Mouse (Mus musculus) B cell, adult 62 days (primary cell): ENCODE data around the gene Hoxb6. TPM values are rescaled to one million over a fixed set of nuclear protein-coding genes. Genes with fewer than 3 reads are reported as not detected.

Source experiments
- total RNA-seq: library from RNA; stranded (reverse); gene quantifications from 4 replicates; pipeline ENCODE4 v1.2.4, GENCODE M21; 2023

The Hoxb6 gene
- total RNA-seq, result not detected in 4 replicates

GRCm38 (mm10) chr11:96291681-96292564, at the start of gene Hoxb6:
Hoxb6 (plus strand) TSS chr11:96292476.

DNA sequence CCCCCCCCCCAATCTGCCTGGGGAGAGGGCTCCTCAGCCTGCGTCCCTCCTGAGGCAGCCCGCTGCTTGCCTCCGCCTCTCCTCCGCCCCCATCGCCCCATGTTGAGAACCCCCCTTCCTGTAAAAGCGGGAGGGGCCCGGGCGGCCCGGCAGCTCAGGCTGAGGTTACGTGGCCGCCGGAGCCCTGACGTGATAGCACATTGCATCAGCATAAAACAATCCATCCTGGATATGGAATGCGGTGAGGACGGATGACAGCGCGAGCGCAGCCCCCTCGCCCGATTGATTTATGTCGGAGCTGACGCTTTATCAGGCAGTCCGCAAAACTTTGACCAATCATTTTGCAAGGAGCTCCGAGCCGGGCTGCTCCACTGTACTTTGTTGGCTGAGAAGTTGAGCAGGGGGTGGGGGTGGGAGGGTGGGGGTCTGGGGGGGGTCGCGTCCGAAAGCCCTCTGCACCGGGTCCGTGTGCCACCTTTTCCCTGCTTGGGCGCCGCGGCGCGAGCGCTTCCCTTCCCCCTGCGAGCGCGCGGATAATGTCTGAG, 21.2 kb upstream of the Hoxb6 start, which contains the start of gene Hoxb9:
TSS of gene Hoxb9 (plus strand) at position 462 of the 545 bp plus-strand sequence.

GRCm38 (mm10) chr11:96281855-96282570, 10.3 kb upstream of the Hoxb6 start, which contains the start of gene Hoxb8:
Hoxb8 (plus strand) TSS chr11:96281905.

DNA sequence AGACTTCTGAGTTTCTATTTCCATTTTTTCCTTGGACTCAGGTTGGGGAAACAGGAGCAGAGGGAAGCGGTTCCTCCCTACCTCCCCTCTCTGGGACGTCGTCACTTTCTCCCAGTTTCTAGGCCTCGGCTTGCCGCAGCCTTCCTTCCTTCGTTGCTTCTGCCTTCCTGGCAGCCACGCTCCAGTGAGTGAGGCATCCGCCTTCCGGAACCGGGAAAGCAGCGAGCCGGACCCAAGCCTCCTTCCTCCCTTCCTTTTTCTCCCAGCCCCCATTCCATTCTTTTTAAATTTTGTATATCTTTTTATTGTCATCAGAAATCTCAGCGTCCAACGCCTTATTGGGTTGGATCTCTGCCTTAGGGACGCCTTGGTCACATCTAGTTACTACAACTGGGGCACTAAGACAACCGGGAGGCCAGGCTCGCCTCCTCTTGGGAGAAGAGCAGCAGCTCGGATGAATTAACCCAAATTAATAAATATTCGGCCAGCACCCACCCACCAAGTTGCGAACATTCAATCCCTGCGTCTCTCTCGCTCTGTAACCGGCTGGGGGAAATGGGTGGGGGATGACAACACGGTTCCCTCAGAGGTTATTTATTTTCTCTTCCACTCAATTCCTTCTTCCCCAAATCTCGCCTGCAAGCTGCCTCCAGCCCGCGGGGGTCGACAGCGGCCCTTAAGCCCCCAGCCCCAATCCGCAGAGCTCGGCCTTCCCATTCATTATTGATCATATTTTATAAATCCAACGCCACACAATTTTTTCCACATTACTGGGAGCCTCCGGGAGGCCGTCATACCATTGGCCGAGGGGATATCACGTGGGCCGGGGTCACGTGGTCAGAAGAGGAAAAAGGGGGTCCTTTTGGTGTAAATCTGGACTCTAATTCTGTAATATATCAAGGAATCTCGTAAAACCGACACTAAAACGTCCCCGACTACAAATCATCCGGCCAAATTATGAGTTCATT, 6.2 kb upstream of the Hoxb6 start, which contains the start of gene Hoxb7:
TSS of gene Hoxb7 (plus strand) at position 853 of the 968 bp plus-strand sequence.

GRCm38 (mm10) chr11:96303151-96304099, 11.1 kb downstream of the Hoxb6 start, which contains the start of gene Hoxb5:
Hoxb5 (plus strand) TSS chr11:96303336.

DNA sequence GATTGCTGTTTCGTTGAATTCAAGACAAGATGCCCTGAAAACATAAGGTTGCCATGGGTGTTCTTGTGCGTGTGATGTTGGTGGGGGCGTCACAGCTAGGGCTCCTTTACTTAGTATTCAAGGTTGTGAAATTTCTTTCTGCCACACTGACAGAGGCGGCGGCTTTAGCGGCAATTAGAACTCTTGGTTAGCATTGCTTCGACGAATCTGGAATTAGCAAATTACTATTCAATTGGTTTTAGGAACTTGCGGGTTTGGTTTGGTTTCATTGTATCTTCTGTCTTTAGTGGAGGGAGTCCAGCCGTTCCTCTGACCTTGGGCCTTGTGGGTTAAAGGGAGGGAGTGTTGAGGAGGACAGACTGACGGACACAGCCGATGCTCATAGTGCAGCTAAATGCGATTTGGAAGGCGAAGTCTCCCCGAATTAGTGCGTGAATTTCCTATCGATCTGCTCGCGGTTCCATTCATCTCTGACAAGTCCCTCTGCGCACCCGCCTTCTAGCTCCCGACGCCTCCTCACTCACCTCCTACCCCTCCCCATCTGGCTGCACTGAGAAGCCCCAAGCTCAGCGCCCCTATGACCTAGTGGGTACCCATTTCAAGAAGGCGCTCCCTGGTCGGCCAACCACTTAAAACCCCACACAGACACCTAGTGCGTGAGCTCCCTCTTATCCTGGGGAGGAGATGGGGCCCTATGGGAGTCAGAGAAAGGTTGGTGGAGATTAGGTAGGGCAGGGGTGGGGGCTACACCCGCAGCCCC, 25.5 kb downstream of the Hoxb6 start, which contains the start of gene Hoxb4:
TSS of gene Hoxb4 (plus strand) at position 660 of the 760 bp plus-strand sequence.

DNA sequence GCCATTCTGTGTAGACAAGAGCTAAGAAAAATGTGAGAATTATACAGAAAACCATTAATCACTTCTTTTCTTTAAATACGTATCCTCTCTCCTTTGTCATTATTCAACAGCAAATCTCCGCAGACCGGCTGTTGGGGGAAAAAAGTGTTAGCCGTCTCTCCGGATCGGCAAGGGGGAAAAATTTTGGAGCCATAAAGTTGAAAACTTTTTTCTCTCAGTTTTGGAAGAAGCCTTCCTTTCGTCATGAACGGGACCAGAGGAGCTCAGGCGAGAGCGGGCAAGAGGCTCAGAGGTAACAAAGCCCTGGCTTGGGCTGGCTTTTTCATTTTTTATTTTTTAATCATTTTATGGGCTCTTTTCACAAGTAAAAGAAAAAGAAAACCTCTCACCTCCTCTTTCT, 30.9 kb downstream of the Hoxb6 start, which contains the start of gene Hoxb3:
TSS of gene Hoxb3 (plus strand) at position 173 of the 400 bp plus-strand sequence.

DNA sequence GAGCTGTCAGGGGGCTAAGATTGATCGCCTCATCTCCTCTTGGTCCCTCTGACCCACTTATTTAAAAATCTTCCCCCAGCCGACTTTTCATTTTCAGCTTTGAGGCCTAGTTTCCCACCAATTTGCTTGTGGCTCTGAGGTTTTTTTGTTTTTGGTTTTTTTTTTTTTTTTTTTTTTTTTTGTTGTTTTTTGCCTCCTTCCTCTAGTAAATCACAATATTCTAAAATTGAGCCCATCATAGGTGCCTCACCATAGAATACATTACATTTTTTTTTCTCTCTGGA, 58.0 kb downstream of the Hoxb6 start, which contains the start of gene Hoxb2:
TSS of gene Hoxb2 (plus strand) at position 185 of the 284 bp plus-strand sequence.

Other genes starting within 250 kb of the Hoxb6 start
- 50.6 to 51.5 TPM (median 51.0 TPM) in 4 replicates for gene Ube2z, start 227.1 kb upstream of the Hoxb6 start, total RNA-seq
- 90.4 to 106 TPM (median 95.4 TPM) in 4 replicates for gene Atp5g1, start 216.8 kb upstream of the Hoxb6 start, total RNA-seq
- gene Calcoco2, start 180.5 kb upstream of the Hoxb6 start, total RNA-seq, result not detected in 4 replicates
- not detected in 4 replicates for gene Ttll6, start 158.7 kb upstream of the Hoxb6 start, total RNA-seq
- gene Hoxb13, start 98.2 kb upstream of the Hoxb6 start, total RNA-seq, result not detected in 4 replicates
- gene Hoxb9, start 21.0 kb upstream of the Hoxb6 start, total RNA-seq, result not detected in 4 replicates
- gene Hoxb8, start 10.6 kb upstream of the Hoxb6 start, total RNA-seq, result not detected in 4 replicates
- gene Hoxb7, start 5.9 kb upstream of the Hoxb6 start, total RNA-seq, result not detected in 4 replicates
- gene Hoxb5, start 10.9 kb downstream of the Hoxb6 start, total RNA-seq, result not detected in 4 replicates
- gene Hoxb4, start 25.8 kb downstream of the Hoxb6 start, total RNA-seq, result 1.3 to 2.5 TPM (median 1.6 TPM) in 4 replicates
- gene Hoxb3, start 30.9 kb downstream of the Hoxb6 start, total RNA-seq, result 0.38 to 0.43 TPM in 2 of 4 replicates, not detected in the others
- gene Hoxb2, start 58.0 kb downstream of the Hoxb6 start, total RNA-seq, result not detected in 4 replicates
- gene Hoxb1, start 73.3 kb downstream of the Hoxb6 start, total RNA-seq, result not detected in 4 replicates
- gene Skap1, start 172.1 kb downstream of the Hoxb6 start, total RNA-seq, result 2.1 to 4.0 TPM (median 3.1 TPM) in 4 replicates